Mouse (Mus musculus) adrenal gland, adult 2 months (tissue): ENCODE results near the gene 1110017D15Rik. TPM values are rescaled to one million over a fixed set of nuclear protein-coding genes. Genes with fewer than 3 reads are reported as not detected.
A peak's percentile ranks its signal among the peaks of the same experiment; 100 is the strongest.
"Not testable (repeated sequence)": the region's sequence is repeated elsewhere in the genome, so short reads cannot be mapped to it uniquely, and the experiment has no call there.

Experiments used
- DNase-seq: peaks from one replicate; pipeline ENCODE4 v3.0.0; 2021
- polyA plus RNA-seq: library from polyadenylated mRNA; depleted of rRNA; stranded (reverse); fragments of >200 nt; gene quantifications from 2 replicates; pipeline ENCODE4 v1.2.3, GENCODE M21; 2012; rRNA removed
- total RNA-seq, 2 experiments: library from RNA; stranded (reverse); gene quantifications; 2 replicates each; pipeline ENCODE4 v1.2.3; 2021

The 1110017D15Rik gene
- total and polyA plus RNA-seq, 3 experiments, result 0.40 to 0.55 TPM; not detected in 1

- DNase-seq, result no peak
Measured at GRCm38 (mm10) chr4:41479456-41479804, 37.7 kb downstream of the 1110017D15Rik start.

GRCm38 (mm10) chr4:41478751-41479455, 38.2 kb downstream of the 1110017D15Rik start:
- DNase-seq, result no peak

DNA sequence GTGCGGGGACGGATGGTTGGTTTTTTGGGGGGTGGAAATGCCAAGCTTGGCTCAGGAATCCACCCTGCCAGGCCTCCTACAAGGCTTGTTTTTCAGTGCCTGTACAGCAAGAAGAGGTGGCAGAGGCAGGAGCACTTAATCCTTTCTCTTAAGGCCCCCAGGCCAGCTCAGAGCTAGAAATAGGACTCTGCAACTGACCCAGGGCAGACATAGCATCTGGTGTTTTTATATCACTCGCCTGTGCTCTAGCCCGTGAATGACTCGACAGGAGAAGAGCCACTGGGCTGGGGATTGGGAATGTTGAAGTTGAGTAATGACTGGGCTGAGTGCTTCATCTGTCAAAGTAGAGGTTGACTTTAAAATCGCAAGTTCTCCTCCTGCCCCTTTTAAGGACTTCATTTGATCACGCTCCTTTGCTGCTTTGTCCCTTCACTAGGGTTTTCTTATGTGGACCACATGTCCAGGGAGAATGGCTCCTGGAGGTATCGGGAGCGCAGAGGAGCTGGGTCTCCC, 39.4 kb downstream of the 1110017D15Rik start:
- no peak for DNase-seq

DNA sequence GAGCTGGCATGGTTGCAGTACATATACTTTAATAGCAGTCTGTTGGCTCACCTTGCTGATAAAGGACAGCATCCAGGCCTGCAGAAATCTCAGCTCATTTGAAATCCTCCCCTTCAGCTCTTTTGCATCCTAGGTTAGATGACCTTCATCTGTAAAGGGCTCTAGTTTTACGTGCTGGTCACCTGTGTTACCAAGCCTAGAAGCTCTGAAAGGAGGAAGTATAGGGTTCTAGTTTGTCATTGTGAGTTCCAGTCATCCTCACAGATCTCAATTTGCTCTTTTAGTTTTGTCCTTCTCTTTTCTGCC, 45.8 kb downstream of the 1110017D15Rik start:
- no peak for DNase-seq

DNA sequence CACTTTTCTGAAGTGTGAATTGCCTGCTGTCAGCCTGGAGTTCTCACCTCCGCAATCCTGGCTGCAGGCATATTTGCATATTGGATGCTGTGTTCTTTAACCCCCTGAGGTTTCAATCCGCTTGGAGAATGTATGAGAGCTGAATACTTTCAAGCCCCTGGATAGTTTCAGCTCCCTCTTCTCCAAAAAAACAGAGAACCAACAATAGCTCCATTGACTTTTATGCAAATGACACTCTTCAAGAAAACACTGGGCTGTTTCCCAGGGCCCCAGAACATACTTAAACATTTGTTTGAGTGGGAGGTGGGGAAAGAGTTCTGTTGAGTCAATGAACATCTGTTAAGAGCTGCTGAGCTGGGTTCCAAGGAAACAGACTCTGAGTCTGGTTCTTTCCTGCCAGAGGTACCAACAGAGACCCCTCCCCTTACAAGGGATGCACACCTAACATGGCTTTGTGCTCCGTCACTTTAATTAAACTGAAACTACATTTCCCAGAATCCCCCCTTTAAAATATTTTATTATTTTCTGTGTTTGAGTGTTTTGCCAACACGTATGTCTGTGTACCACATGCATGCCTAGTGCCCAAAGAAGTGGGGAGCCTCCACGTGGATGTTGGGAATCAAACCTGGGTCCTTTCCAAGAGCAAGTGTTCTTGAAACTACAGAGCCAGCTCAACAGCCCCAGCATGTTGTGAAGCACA, 46.3 kb downstream of the 1110017D15Rik start:
- no peak for DNase-seq

- no peak for DNase-seq
Measured at GRCm38 (mm10) chr4:41470051-41470683, 47.0 kb downstream of the 1110017D15Rik start.

- DNase-seq, result no peak
Measured at GRCm38 (mm10) chr4:41469199-41469598, 47.9 kb downstream of the 1110017D15Rik start.

DNA sequence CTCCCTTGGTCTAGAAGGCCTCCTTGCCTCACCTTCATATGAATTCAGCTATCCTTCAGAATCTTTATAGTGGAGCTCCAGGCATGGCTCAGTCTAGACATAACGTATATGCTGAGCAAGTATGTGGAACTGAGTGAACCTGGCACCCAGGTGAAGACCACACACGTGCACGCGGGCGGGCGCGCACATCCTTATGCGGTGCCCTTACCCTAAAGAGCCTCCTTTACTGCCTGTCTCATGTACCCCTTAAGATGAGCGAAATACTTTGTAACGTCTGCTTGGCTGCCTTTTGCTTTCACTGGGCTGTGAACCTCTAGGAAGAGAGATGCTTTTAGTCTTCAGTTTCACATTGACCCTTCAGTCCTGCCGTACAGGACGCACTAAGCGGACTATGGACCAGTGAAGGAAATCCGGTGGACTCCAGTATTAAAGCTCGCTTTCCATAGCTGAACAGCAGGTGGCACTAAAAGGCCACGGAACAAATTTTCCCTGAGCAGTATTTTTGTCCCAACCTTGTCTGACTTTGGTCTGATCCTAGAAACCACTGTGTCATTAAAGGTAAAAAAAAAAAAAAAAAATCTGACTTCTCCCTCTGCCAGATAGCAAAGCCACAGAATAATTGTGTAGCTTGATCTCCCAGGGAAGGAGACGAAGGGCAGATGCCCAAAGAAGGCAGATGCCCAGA, 48.6 kb downstream of the 1110017D15Rik start:
- peak; percentile 60 for DNase-seq

DNA sequence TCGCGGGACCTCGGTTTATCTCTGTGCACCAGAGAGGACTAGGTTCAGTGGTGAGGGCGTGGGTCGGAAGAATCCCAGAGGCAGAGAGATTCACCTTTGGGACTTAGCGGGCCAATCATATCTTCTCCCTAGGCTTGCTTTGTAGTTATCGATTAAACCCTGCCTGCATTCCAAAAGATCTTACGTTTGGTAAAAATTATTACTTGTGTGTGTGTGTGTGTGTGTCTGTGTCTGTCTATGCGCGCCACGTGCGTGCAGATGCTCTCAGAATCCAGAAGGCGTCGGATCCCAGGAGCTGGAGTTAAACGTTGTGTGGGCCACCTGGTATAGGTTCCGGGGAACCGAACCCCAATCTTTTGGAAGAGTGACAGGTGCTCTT, 51.9 kb downstream of the 1110017D15Rik start:
- no peak for DNase-seq

DNA sequence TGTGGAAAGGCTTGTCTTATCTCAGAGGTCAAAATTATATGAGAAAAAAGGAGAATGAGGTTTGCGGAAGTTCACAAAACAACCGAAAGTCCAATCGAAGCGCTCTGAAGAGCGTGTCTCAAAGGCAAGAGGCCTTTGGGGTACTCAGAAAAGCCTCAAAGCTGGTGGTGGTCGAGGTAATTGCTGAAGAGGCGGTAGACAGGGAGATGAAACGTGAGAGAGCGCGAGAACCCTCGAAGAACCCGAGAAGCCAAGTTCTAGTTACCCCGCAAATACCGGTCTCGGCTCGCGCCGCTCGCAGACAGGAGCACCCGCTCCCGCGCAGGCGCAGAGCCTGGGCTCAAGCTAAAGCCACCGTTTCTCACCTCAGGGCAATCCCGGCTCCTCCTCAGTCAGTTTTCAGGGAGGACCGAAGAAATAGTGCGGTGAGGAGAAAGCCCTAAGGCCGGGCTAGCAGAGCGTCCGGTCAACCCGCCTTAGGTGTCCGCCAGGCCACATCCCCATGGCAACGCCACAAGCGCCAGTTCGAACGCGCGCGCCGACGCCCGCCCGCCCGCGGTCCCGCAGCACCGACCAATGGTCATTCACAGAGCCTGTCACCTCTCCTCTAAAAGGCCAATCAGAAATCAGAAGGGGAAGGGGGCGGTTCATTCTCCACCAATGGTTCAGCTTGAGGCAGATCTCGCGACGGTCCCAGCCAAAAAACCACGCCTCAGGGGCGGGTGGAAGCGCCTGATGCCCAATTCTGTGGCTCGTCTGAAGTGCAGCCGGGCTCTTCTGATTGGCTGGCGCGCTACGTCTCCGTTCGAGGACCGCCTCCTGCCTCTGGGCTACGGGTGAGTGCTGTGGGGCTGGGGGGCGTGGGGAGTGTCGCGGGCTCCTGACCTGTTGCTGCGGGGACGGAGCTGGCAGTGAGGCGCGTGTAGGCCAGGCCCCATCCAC, 52.5 kb downstream of the 1110017D15Rik start, which contains the start of the genes Kif24 and Nudt2:
TSS of gene Kif24 (minus strand) at position 543 of the 942 bp plus-strand sequence.
TSS of gene Nudt2 (plus strand) at position 807 of the 942 bp plus-strand sequence.
- DNase-seq, result peak; percentile 99

GRCm38 (mm10) chr4:41463051-41463738, 53.9 kb downstream of the 1110017D15Rik start:
- not testable (repeated sequence) for DNase-seq

GRCm38 (mm10) chr4:41460690-41461089, 56.4 kb downstream of the 1110017D15Rik start:
- no peak for DNase-seq

Other genes with a start within 250 kb of the 1110017D15Rik start
- 10 to 100 TPM; 34.4 to 42.4 TPM for gene Ubap2, start 242.2 kb downstream of the 1110017D15Rik start, total RNA-seq
- 206 and 245 TPM in 2 replicates for gene Ubap2, start 242.2 kb downstream of the 1110017D15Rik start, polyA plus RNA-seq
- 10 to 100 TPM; 44.5 to 49.4 TPM for gene Dcaf12, start 202.4 kb downstream of the 1110017D15Rik start, total RNA-seq
- 22.1 and 26.0 TPM in 2 replicates for gene Dcaf12, start 202.4 kb downstream of the 1110017D15Rik start, polyA plus RNA-seq
- 10 to 100 TPM; 50.2 to 59.9 TPM for gene Ubap1, start 168.3 kb downstream of the 1110017D15Rik start, total RNA-seq
- 13.9 and 16.0 TPM in 2 replicates for gene Ubap1, start 168.3 kb downstream of the 1110017D15Rik start, polyA plus RNA-seq
- 1 to 10 TPM in 1 of 2 experiments, under 1 TPM in 1; 0.83 to 1.4 TPM for gene Kif24, start 52.4 kb downstream of the 1110017D15Rik start, total RNA-seq
- gene Kif24, start 52.4 kb downstream of the 1110017D15Rik start, polyA plus RNA-seq, result 0.30 and 0.56 TPM in 2 replicates
- 10 to 100 TPM; 32.8 to 33.0 TPM for gene Nudt2, start 52.2 kb downstream of the 1110017D15Rik start, total RNA-seq
- gene Nudt2, start 52.2 kb downstream of the 1110017D15Rik start, polyA plus RNA-seq, result 4.9 and 5.6 TPM in 2 replicates
- gene AI464131, start 14.3 kb downstream of the 1110017D15Rik start, total RNA-seq, result 10 to 100 TPM; 12.3 to 15.2 TPM
- gene AI464131, start 14.3 kb downstream of the 1110017D15Rik start, polyA plus RNA-seq, result 11.5 and 14.6 TPM in 2 replicates
- 10 to 100 TPM; 14.3 to 20.1 TPM for gene Fam219a, start 52.2 kb upstream of the 1110017D15Rik start, total RNA-seq
- 74.7 and 76.1 TPM in 2 replicates for gene Fam219a, start 52.2 kb upstream of the 1110017D15Rik start, polyA plus RNA-seq
- under 1 TPM in 1 of 2 experiments, not detected in 1; 0.46 TPM for gene Dnaic1, start 52.4 kb upstream of the 1110017D15Rik start, total RNA-seq
- gene Dnaic1, start 52.4 kb upstream of the 1110017D15Rik start, polyA plus RNA-seq, result 0.38 and 0.43 TPM in 2 replicates
- gene Enho, start 123.0 kb upstream of the 1110017D15Rik start, total RNA-seq, result 1 to 10 TPM; 2.9 to 4.6 TPM
- gene Enho, start 123.0 kb upstream of the 1110017D15Rik start, polyA plus RNA-seq, result 13.2 and 20.9 TPM in 2 replicates
- 10 to 100 TPM; 37.6 to 62.3 TPM for gene Cntfr, start 179.8 kb upstream of the 1110017D15Rik start, total RNA-seq
- gene Cntfr, start 179.8 kb upstream of the 1110017D15Rik start, polyA plus RNA-seq, result 70.6 and 72.3 TPM in 2 replicates
- gene Il11ra1, start 182.7 kb upstream of the 1110017D15Rik start, total RNA-seq, result 10 to 100 TPM; 53.0 to 90.8 TPM
- 198 and 290 TPM in 2 replicates for gene Il11ra1, start 182.7 kb upstream of the 1110017D15Rik start, polyA plus RNA-seq
- gene Rpp25l, start 196.2 kb upstream of the 1110017D15Rik start, total RNA-seq, result 10 to 100 TPM; 31.0 to 38.6 TPM
- gene Rpp25l, start 196.2 kb upstream of the 1110017D15Rik start, polyA plus RNA-seq, result 61.9 and 70.1 TPM in 2 replicates
- gene Dctn3, start 205.8 kb upstream of the 1110017D15Rik start, total RNA-seq, result 100 to 1,000 TPM; 105 to 128 TPM
- gene Dctn3, start 205.8 kb upstream of the 1110017D15Rik start, polyA plus RNA-seq, result 51.7 and 60.7 TPM in 2 replicates
- gene Arid3c, start 213.8 kb upstream of the 1110017D15Rik start, total RNA-seq, result not detected
- gene Arid3c, start 213.8 kb upstream of the 1110017D15Rik start, polyA plus RNA-seq, result not detected in 2 replicates
- gene Galt, start 237.9 kb upstream of the 1110017D15Rik start, total RNA-seq, result 10 to 100 TPM; 42.9 to 43.3 TPM
- gene Galt, start 237.9 kb upstream of the 1110017D15Rik start, polyA plus RNA-seq, result 113 and 117 TPM in 2 replicates
- 10 to 100 TPM; 83.8 to 86.7 TPM for gene Sigmar1, start 238.8 kb upstream of the 1110017D15Rik start, total RNA-seq
- gene Sigmar1, start 238.8 kb upstream of the 1110017D15Rik start, polyA plus RNA-seq, result 139 and 145 TPM in 2 replicates